Mouse (Mus musculus) myocyte (in vitro differentiated cells): ENCODE data around the gene Fam160a1.

Experiments used
- CEBPB ChIP-seq: IDR thresholded peaks from 2 replicates; pipeline ENCODE4 v1.6.1; 2011; ENCODE audit warnings: mild to moderate bottlenecking, moderate library complexity; ENCODE audit not compliant: poor library complexity, insufficient read depth, severe bottlenecking
- E2F4 ChIP-seq: IDR thresholded peaks from one replicate; pipeline ENCODE4 v1.6.1; 2011; ENCODE audit warnings: mild to moderate bottlenecking, control low read depth, moderate library complexity; ENCODE audit not compliant: insufficient read depth
- MYOD1 ChIP-seq, 3 experiments: IDR thresholded peaks; one replicate each; pipeline ENCODE4 v1.6.1; 2011; ENCODE audit warnings: control low read depth in 2 of 3, low read depth in 2 of 3, mild to moderate bottlenecking in 2 of 3, moderate library complexity in 1 of 3; ENCODE audit not compliant: insufficient read length in 2 of 3, control insufficient read depth in 1 of 3
- MYOG ChIP-seq, 3 experiments: IDR thresholded peaks; one replicate each; pipeline ENCODE4 v1.6.1; 2011; ENCODE audit warnings: control low read depth in 2 of 3, low read depth in 2 of 3, mild to moderate bottlenecking in 2 of 3; ENCODE audit not compliant: insufficient read length in 2 of 3, control insufficient read depth in 1 of 3, insufficient read depth in 1 of 3
- POLR2A ChIP-seq: IDR thresholded peaks from one replicate; pipeline ENCODE4 v1.6.1; 2011; ENCODE audit warnings: low read depth, mild to moderate bottlenecking, control low read depth, moderate library complexity; ENCODE audit not compliant: insufficient read length
- REST ChIP-seq: IDR thresholded peaks from one replicate; pipeline ENCODE4 v1.6.1; 2011; ENCODE audit warnings: mild to moderate bottlenecking, control low read depth, moderate library complexity; ENCODE audit not compliant: insufficient read depth, insufficient read length
- TCF12 ChIP-seq: IDR thresholded peaks from one replicate; pipeline ENCODE4 v1.6.1; 2011; ENCODE audit warnings: mild to moderate bottlenecking, control low read depth; ENCODE audit not compliant: poor library complexity, insufficient read depth, severe bottlenecking

DNA sequence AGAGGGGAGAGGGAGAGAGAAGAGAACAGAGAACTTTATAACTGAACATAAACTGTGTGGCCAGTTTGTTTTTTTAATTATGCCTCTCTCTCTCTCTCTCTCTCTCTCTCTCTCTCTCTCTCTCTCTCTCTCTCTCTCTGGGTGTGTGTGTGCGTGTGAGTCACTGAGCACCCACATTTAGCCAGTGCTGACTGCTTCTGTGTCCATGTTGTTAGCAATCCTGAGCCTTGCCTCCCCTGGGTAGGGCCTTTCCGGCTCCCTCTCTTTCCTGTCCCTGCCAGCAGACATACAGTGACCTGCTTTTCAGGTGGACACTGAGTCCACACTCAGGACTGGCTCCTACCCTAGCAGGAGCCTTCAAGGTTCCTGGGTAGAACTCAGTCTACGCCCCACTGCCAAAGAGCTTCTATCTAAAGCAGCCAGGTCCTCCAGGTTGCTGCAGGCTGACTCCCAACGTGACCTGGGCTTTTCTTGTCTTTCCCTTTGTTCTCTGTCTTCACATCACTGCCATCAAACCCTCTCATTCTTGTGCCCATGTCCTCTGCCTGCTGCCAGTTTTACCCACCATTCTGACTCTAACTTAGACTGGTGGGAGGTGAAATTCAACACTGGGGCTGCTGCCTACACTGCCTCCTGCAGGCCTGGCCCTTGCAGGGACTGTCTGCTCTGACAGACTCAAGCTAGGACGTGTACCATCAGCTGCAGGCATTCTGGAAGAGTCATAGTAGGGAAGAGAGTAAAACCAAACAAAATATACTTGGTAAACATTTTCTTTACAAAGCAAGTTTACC lies 83.0 kb downstream of the Fam160a1 start:
- no peak for TF ChIP-seq CEBPB
- no peak for TF ChIP-seq POLR2A
- TF ChIP-seq MYOD1 (IDR thresholded peaks at IDR 0.05; ENCODE audit: control insufficient read depth in 1 of 3, insufficient read length in 2 of 3, low read depth in 2 of 3): no peak
- TF ChIP-seq REST: no peak
- TF ChIP-seq TCF12: no peak
- TF ChIP-seq MYOG (IDR thresholded peaks at IDR 0.05; ENCODE audit: control insufficient read depth in 1 of 3, insufficient read depth in 1 of 3, insufficient read length in 2 of 3, low read depth in 2 of 3): no peak
- TF ChIP-seq E2F4: no peak
